Mouse (Mus musculus) liver, embryonic 16.5 days (tissue): ENCODE results near the gene Gm10057. TPM values are rescaled to one million over a fixed set of nuclear protein-coding genes. Genes with fewer than 3 reads are reported as not detected.
"Not testable (repeated sequence)": the region's sequence is repeated elsewhere in the genome, so short reads cannot be mapped to it uniquely, and the experiment has no call there.

Experiments used
- ATAC-seq: fragments of 200-750 bp; cut with Nextera tagmentation; 2 replicates; pipeline ENCODE4 v1.8.0; 2017; ENCODE audit warnings: low read depth, mild to moderate bottlenecking, moderate number of reproducible peaks, moderate library complexity
- H3K27ac ChIP-seq: fragments of 300-500 bp; sonication (generic); 2 replicates; pipeline ENCODE4 v1.5.1; 2014; ENCODE audit warnings: mild to moderate bottlenecking, low read length
- H3K27me3 ChIP-seq: fragments of 300-500 bp; sonication (generic); 2 replicates; pipeline ENCODE4 v1.6.1; 2014; ENCODE audit warnings: low read depth, low read length, mixed read lengths; ENCODE audit not compliant: control insufficient read depth, insufficient read depth
- H3K36me3 ChIP-seq: fragments of 300-500 bp; sonication (generic); 2 replicates; pipeline ENCODE4 v1.6.1; 2014; ENCODE audit warnings: mild to moderate bottlenecking; ENCODE audit not compliant: control insufficient read depth, insufficient read depth
- H3K4me1 ChIP-seq: fragments of 300-500 bp; sonication (generic); 2 replicates; pipeline ENCODE4 v1.6.1; 2014; ENCODE audit warnings: low read depth, low read length, mixed read lengths; ENCODE audit not compliant: control insufficient read depth
- H3K4me2 ChIP-seq: fragments of 300-500 bp; sonication (generic); 2 replicates; pipeline ENCODE4 v1.6.1; 2014; ENCODE audit warnings: low read depth, low read length, mixed read lengths
- H3K4me3 ChIP-seq: fragments of 300-500 bp; sonication (generic); 2 replicates; pipeline ENCODE4 v1.5.1; 2014; ENCODE audit warnings: low read depth, mild to moderate bottlenecking, low read length
- H3K9ac ChIP-seq: fragments of 300-500 bp; sonication (generic); 2 replicates; pipeline ENCODE4 v1.6.1; 2014; ENCODE audit warnings: low read depth, low read length
- H3K9me3 ChIP-seq: fragments of 300-500 bp; sonication (generic); replicated peaks from 2 replicates; pipeline ENCODE4 v1.6.1; 2016; ENCODE audit warnings: low read length; ENCODE audit not compliant: control insufficient read depth
- polyA plus RNA-seq: library from polyadenylated mRNA; unstranded; fragments of >200 nt; fragmentation: Nextera tagmentation; extraction: Ambion mirVana; gene quantifications from 2 replicates; pipeline ENCODE4 v1.2.1, GENCODE M21; 2015

Gene Gm10057
- not detected in 2 replicates for polyA plus RNA-seq

DNA sequence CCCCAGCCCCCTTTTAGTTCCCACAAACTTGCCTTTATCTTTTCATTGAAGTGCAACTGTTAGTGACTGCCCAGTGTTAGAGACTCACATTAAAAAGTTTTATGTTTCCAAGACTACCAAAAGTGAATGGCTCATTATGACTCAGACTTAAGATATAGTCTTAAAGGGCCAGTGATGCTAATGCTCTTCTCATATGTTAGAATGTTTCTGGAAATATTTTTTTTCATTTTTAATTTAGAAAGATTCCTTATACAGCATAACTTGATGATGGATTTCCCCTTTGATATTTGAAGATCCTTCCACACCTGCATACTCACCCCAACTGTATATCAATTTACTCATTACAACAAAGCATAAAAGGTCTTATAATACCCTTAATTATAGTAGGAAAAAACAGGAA, at the start of gene Gm10057:
TSS of gene Gm10057 (minus strand) at position 101 of the 400 bp plus-strand sequence.
- H3K27ac ChIP-seq, H3K4me2 ChIP-seq, H3K4me1 ChIP-seq, H3K36me3 ChIP-seq, H3K4me3 ChIP-seq, H3K27me3 ChIP-seq, H3K9ac ChIP-seq, H3K9me3 ChIP-seq, ATAC-seq: not testable (repeated sequence)

DNA sequence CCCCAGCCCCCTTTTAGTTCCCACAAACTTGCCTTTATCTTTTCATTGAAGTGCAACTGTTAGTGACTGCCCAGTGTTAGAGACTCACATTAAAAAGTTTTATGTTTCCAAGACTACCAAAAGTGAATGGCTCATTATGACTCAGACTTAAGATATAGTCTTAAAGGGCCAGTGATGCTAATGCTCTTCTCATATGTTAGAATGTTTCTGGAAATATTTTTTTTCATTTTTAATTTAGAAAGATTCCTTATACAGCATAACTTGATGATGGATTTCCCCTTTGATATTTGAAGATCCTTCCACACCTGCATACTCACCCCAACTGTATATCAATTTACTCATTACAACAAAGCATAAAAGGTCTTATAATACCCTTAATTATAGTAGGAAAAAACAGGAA, 21.1 kb downstream of the Gm10057 start, which contains the start of gene 4921511M17Rik:
TSS of gene 4921511M17Rik (minus strand) at position 101 of the 400 bp plus-strand sequence.
- not testable (repeated sequence) for H3K4me3 ChIP-seq, H3K4me2 ChIP-seq, H3K27ac ChIP-seq, H3K9ac ChIP-seq, ATAC-seq, H3K9me3 ChIP-seq, H3K27me3 ChIP-seq, H3K4me1 ChIP-seq, H3K36me3 ChIP-seq

DNA sequence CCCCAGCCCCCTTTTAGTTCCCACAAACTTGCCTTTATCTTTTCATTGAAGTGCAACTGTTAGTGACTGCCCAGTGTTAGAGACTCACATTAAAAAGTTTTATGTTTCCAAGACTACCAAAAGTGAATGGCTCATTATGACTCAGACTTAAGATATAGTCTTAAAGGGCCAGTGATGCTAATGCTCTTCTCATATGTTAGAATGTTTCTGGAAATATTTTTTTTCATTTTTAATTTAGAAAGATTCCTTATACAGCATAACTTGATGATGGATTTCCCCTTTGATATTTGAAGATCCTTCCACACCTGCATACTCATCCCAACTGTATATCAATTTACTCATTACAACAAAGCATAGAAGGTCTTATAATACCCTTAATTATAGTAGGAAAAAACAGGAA, 42.3 kb downstream of the Gm10057 start, which contains the start of gene Samt1:
TSS of gene Samt1 (minus strand) at position 101 of the 400 bp plus-strand sequence.
- not testable (repeated sequence) for H3K9ac ChIP-seq, ATAC-seq, H3K4me2 ChIP-seq

More for the DNA sequence above, 42.3 kb downstream of the Gm10057 start, which contains the start of gene Samt1:
- not testable (repeated sequence) for H3K4me3 ChIP-seq, H3K36me3 ChIP-seq, H3K4me1 ChIP-seq, H3K9me3 ChIP-seq, H3K27me3 ChIP-seq, H3K27ac ChIP-seq

Other genes starting within 250 kb of the Gm10057 start
- 1.1 TPM in 2 replicates for gene Spin2c, start 222.8 kb downstream of the Gm10057 start, polyA plus RNA-seq
- not detected in 2 replicates for gene Samt1, start 42.4 kb downstream of the Gm10057 start, polyA plus RNA-seq
- gene 4921511M17Rik, start 21.2 kb downstream of the Gm10057 start, polyA plus RNA-seq, result not detected in 2 replicates
- not detected in 2 replicates for gene Gm15140, start 65.6 kb upstream of the Gm10057 start, polyA plus RNA-seq